Mouse (Mus musculus) liver, adult 2 months (tissue): ENCODE measurements at regions not wholly inside any gene's neighbourhood (a gene's known extent, or its start where the extent isn't known, plus 50 kb on each side); places are given as distances from the start of the nearest gene placed in this dataset.

Experiments used
- DNase-seq: peaks from one replicate; pipeline ENCODE4 v3.0.0-alpha.2; 2011; ENCODE audit warnings: low read depth, low spot score; ENCODE audit errors: extremely low read depth
- H3K27ac ChIP-seq: fragments of 200-500 bp; replicated peaks from 2 replicates; pipeline ENCODE4 v1.5.1; 2012; ENCODE audit warnings: low read depth, mild to moderate bottlenecking, control low read depth, inconsistent platforms, low read length; ENCODE audit not compliant: insufficient read depth
- H3K27me3 ChIP-seq: fragments of 200-500 bp; 2 replicates; pipeline ENCODE4 v1.6.1; 2012; ENCODE audit warnings: mild to moderate bottlenecking, moderate library complexity, low read length, inconsistent platforms; ENCODE audit not compliant: control insufficient read depth, insufficient read depth
- H3K36me3 ChIP-seq: fragments of 200-500 bp; 2 replicates; pipeline ENCODE4 v1.6.1; 2012; ENCODE audit warnings: low read length, inconsistent platforms; ENCODE audit not compliant: control insufficient read depth, insufficient read depth
- H3K4me1 ChIP-seq: fragments of 200-500 bp; 2 replicates; pipeline ENCODE4 v1.6.1; 2011; ENCODE audit warnings: low read length; ENCODE audit not compliant: control insufficient read depth, insufficient read depth
- H3K4me3 ChIP-seq: fragments of 200-500 bp; 2 replicates; pipeline ENCODE4 v1.5.1; 2011; ENCODE audit warnings: low read depth, mild to moderate bottlenecking, control low read depth, low read length, moderate library complexity; ENCODE audit not compliant: insufficient read depth
- H3K79me2 ChIP-seq: fragments of 200-500 bp; 2 replicates; pipeline ENCODE4 v1.6.1; 2012; ENCODE audit warnings: inconsistent platforms, mild to moderate bottlenecking, low read length, moderate library complexity; ENCODE audit not compliant: control insufficient read depth, insufficient read depth
- H3K9ac ChIP-seq: fragments of 200-500 bp; 2 replicates; pipeline ENCODE4 v1.6.1; 2012; ENCODE audit warnings: low read depth, mild to moderate bottlenecking, control low read depth, inconsistent platforms, low read length
- CTCF ChIP-seq: fragments of 200-500 bp; IDR thresholded peaks from 2 replicates; pipeline ENCODE4 v1.5.1; 2011; ENCODE audit warnings: low read depth, low read length, control low read depth
- POLR2A ChIP-seq: fragments of 200-500 bp; IDR thresholded peaks from 2 replicates; pipeline ENCODE4 v1.6.1; 2011; ENCODE audit warnings: low read length, control low read depth; ENCODE audit not compliant: insufficient read depth; ENCODE audit errors: extremely low read depth
- WGBS: fragments of 180-500 bp; shearing (Covaris S2); methylation state at CpG from one replicate; pipeline ENCODE4 v1.1.7; 2018; 5-methylcytosine and 5-hydroxymethylcytosine counted together

DNA sequence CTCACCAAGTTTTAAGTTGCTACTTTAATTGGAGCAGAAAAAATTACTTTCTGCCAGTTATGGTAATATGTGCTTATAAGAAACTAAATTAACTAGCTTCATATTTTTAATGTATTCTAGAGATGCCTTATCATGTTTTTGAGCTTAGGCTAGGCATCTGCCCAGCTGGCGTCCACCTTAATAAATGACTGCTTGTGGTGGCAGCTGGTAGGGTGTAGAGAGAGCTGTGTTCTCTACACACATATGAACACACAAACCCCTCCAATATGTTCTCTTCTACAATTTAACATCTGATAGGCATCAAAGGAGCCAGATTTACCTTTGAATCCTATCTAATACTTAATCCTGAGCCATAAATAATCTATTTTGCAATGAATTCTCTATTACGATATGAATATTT is 173.4 kb downstream of the Gm4340 start:
- 89% methylated on average over 2 of the region's 2 CpGs for WGBS

DNA sequence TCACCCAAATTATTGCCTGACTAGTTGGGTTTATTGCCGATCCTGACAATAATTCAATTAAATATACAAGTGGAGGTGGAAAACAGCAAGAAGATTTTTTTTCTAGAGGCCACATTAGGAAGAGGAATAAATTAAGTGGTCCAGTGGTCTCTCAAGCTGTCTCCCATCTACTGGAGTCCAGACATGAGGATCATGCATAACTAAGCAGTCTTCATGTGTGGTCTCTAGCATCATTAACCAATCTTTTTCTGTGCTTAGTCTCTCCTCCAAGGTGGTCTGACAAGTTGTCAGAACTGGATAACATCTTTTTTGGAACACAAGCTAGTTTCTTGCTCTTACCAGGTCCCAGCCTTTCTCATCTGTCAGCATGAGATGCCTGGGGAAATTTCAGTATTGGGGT is 180.7 kb downstream of the Gm4340 start:
- WGBS, result 96% methylated on average over 1 of the region's 1 CpGs
- H3K4me1 ChIP-seq, result no peaks in the 10 kb centered on the region
- no peak overlapping the region for H3K4me3 ChIP-seq
- DNase-seq, result no peak
- no peak overlapping the region for H3K27ac ChIP-seq
- TF ChIP-seq POLR2A, result no peak
- no peak for TF ChIP-seq CTCF
- no peaks in the 10 kb centered on the region for H3K27me3 ChIP-seq
- no peak overlapping the region for H3K9ac ChIP-seq
- no peaks in the 10 kb centered on the region for H3K79me2 ChIP-seq
- H3K36me3 ChIP-seq, result no peaks in the 10 kb centered on the region

More for the DNA sequence above, 173.4 kb downstream of the Gm4340 start:
- H3K36me3 ChIP-seq, result no peaks in the 10 kb centered on the region
- TF ChIP-seq POLR2A, result no peak
- no peak for TF ChIP-seq CTCF
- no peak overlapping the region for H3K9ac ChIP-seq
- no peak for DNase-seq
- H3K27me3 ChIP-seq, result no peaks in the 10 kb centered on the region
- H3K4me1 ChIP-seq, result no peaks in the 10 kb centered on the region
- H3K27ac ChIP-seq, result no peak overlapping the region
- no peak overlapping the region for H3K4me3 ChIP-seq
- no peaks in the 10 kb centered on the region for H3K79me2 ChIP-seq

DNA sequence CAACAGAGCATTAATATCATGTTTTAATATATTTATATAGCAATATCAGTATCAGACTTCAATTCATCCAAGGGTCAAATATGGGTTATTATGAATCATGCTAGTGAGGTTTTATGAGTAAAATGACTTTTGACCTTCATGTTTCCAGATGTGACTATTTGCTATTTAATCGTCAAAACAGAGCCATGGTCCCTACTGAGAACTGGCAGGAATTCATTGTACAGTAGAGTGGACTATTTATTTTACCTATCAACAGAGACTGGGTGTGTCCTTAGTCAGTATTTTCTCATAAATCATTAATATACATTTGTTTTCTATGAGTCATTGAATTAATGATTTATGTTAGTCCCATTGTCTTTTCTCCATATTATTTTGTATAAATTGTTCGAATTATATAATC is 194.4 kb downstream of the Gm4340 start:
- Histone ChIP-seq H3K27me3 (no peaks in the 10 kb centered on the region), H3K79me2 (no peaks in the 10 kb centered on the region), H3K4me3 (no peak overlapping the region), H3K4me1 (no peaks in the 10 kb centered on the region), H3K36me3 (no peaks in the 10 kb centered on the region), H3K27ac (no peak overlapping the region), H3K9ac (no peak overlapping the region)
- DNase-seq, result no peak
- no peak for TF ChIP-seq CTCF
- TF ChIP-seq POLR2A, result no peak
- 50% methylated on average over 2 of the region's 2 CpGs for WGBS

DNA sequence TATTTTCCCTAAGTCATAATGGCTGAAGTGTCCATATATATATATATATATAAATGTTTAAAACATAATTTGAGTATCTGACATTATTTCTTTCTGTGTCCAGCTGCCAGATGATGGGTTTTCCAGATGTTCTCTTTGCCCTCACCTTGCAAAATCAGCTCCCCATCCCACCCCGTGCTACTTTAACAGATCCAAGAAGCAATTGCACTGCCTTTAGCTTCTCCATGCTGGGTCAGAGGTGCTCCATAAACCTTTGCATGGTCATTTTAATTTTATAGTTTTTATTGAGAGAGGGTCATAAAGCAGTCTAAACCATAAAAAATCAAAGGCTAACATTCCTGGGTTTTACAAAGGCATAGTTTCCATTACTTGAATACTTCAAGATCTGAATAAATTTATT is 201.9 kb downstream of the Gm4340 start:
- DNase-seq, result no peak
- Histone ChIP-seq H3K4me3 (no peak overlapping the region), H3K9ac (no peak overlapping the region), H3K4me1 (no peaks in the 10 kb centered on the region), H3K36me3 (no peaks in the 10 kb centered on the region), H3K27me3 (no peaks in the 10 kb centered on the region), H3K27ac (no peak overlapping the region), H3K79me2 (no peaks in the 10 kb centered on the region)
- no peak for TF ChIP-seq CTCF
- WGBS, result 82% methylated on average over 1 of the region's 1 CpGs

DNA sequence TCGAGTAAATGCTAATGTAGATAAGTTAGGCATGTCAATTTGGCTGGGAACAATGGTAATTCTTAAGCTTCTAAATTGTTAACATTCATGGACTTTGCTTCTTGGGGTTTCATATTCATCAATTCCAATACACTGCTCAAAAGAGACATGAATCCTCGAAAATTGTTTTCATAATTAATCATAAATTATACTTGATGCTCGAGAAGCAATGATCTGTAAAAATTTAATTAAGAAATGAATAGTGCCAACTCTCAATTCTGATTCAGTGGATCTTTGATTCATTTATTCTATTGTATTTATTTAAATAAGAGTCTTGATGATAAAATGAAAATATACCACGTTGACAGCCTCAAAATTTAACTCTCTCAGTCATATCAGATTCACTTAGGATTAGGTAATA is 214.9 kb downstream of the Gm4340 start:
- no peak for DNase-seq
- no peaks in the 10 kb centered on the region for H3K4me1 ChIP-seq
- no peak overlapping the region for H3K9ac ChIP-seq
- no peaks in the 10 kb centered on the region for H3K36me3 ChIP-seq
- no peaks in the 10 kb centered on the region for H3K27me3 ChIP-seq
- TF ChIP-seq POLR2A (no peak), CTCF (no peak)
- WGBS, result 48% methylated on average over 4 of the region's 4 CpGs
- no peak overlapping the region for H3K4me3 ChIP-seq
- H3K79me2 ChIP-seq, result no peaks in the 10 kb centered on the region
- no peak overlapping the region for H3K27ac ChIP-seq

DNA sequence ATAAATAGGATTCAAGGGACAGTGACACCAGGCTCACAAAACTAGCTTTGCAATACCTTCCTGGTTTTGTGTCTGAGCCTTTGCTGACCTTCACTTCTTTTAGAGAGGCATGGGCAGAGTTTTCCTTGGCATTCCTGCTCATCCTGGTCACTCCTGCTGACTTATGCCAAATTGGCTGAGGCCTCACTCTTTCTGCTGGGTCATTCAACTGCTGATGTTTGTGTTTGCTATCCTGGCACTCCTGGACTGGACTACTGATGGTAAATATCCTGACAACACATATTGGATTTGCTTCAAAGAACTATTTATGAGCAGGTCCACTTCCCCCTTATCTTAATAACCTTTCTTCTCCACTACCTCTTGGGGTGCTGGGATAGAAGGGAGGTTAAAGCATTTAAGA is 228.7 kb downstream of the Gm4340 start:
- no peaks in the 10 kb centered on the region for H3K79me2 ChIP-seq
- no peak for TF ChIP-seq CTCF
- DNase-seq, result peak; percentile 100
- H3K9ac ChIP-seq, result no peak overlapping the region
- H3K27ac ChIP-seq, result peak overlapping the region; percentile 89
- no peaks in the 10 kb centered on the region for H3K27me3 ChIP-seq
- H3K36me3 ChIP-seq, result no peaks in the 10 kb centered on the region
- H3K4me3 ChIP-seq, result no peak overlapping the region
- H3K4me1 ChIP-seq, result peaks cover 7% of the 10 kb centered on the region; the same call in 1 of the 2 replicates

DNA sequence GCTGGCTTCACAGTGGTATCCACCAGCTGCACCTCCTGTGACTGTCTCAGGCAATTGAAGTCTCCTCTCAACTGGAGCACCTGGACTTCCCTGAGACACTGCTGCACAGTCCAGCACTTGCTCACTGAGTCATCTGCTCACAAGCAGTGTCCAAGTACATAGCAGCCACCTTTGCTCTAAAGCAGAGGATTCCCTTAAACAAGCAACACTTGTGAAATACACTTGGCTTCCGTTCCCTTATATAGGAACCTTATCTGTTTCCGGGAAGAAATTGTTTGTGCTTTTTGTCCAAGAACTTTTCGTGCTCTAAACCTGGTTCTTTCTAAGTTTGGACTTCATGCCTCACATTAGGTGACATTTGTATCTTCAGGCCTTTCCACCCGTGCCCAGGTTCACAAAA is 229.3 kb downstream of the Gm4340 start:
- TF ChIP-seq CTCF (no peak), POLR2A (no peak)
- H3K27ac ChIP-seq, result peak overlapping the region; percentile 89
- no peaks in the 10 kb centered on the region for H3K79me2 ChIP-seq
- WGBS, result 19% methylated on average over 4 of the region's 4 CpGs
- no peaks in the 10 kb centered on the region for H3K36me3 ChIP-seq
- no peak overlapping the region for H3K9ac ChIP-seq
- H3K4me1 ChIP-seq, result peaks cover 7% of the 10 kb centered on the region; the same call in 1 of the 2 replicates
- peak; percentile 94 for DNase-seq
- H3K27me3 ChIP-seq, result no peaks in the 10 kb centered on the region
- no peak overlapping the region for H3K4me3 ChIP-seq
